In genomic region chr12:112151244-112151979, GRCm38 (mm10) we compare ENCODE assay signal across 8 mouse cellular contexts. TPM values are rescaled to one million over a fixed set of nuclear protein-coding genes. Genes with fewer than 3 reads are reported as not detected.
DNase-seq lines count a peak whose midpoint lies in the region; ATAC-seq and TF ChIP-seq lines count a peak whose summit lies in the region.

No protein-coding gene starts in this region.

- DNase-seq in Patski (ENCODE audit: low read depth, low spot score) = no peak
- peak; percentile 75 for DNase-seq in embryo, embryonic 10.5 days (ENCODE audit: low spot score)
- peak; percentile 84 for DNase-seq in kidney, adult 11 months
- DNase-seq in layer of hippocampus, postnatal 14 days (ENCODE audit: low spot score in 2 of 2) = no peak
- no peak for DNase-seq in T-cell, adult 2 months (ENCODE audit: low spot score)
- DNase-seq in right cerebral cortex, postnatal 25 days = no peak
- no peak for DNase-seq in cerebellum, postnatal 25 days

- H3K4me3 ChIP-seq in liver, embryonic 16.5 days (ENCODE audit: low read depth, low read length) = no peak overlapping the region

- no peaks in the 10 kb centered on the region for H3K36me3 ChIP-seq in liver, embryonic 16.5 days (ENCODE audit: control insufficient read depth, insufficient read depth)

- H3K4me1 ChIP-seq in liver, embryonic 16.5 days (ENCODE audit: control insufficient read depth, low read depth, low read length) = no peaks in the 10 kb centered on the region

- H3K9me3 ChIP-seq in liver, embryonic 16.5 days (replicated peaks; ENCODE audit: control insufficient read depth, low read length) = no peaks in the 10 kb centered on the region

- no peak overlapping the region for H3K9ac ChIP-seq in liver, embryonic 16.5 days (ENCODE audit: low read depth, low read length)

- H3K27ac ChIP-seq in liver, embryonic 16.5 days (ENCODE audit: low read length) = no peak overlapping the region

- no peaks in the 10 kb centered on the region for H3K27me3 ChIP-seq in Patski
- H3K27me3 ChIP-seq in liver, embryonic 16.5 days (ENCODE audit: control insufficient read depth, insufficient read depth, low read depth, low read length) = peaks cover 16% of the 10 kb centered on the region

- 42% methylated on average over 12 of the region's 12 CpGs for WGBS in liver, embryonic 16.5 days (ENCODE audit: insufficient replicate concordance)

- no peak overlapping the region for H3K4me2 ChIP-seq in liver, embryonic 16.5 days (ENCODE audit: low read depth, low read length)

- in situ Hi-C loops in Patski (cut with MboI; ENCODE audit: low pct_unique_long_range_greater_than_20kb) = no loop called here

- TF ChIP-seq CTCF in Patski (IDR thresholded peaks at IDR 0.05) = no peak

- peak; percentile 19 for ATAC-seq in Patski
- peak; percentile 37 for ATAC-seq in liver, embryonic 16.5 days (ENCODE audit: low read depth)

- CTCF ChIA-PET in Patski (lab: Charles Lee) = no interaction called here

- POLR2A ChIA-PET in Patski (lab: Charles Lee) = interaction anchor here (0.6 kb wide), 2 partner anchors 29 to 524 kb away, joined by 3 to 7 read pairs; no protein-coding TSS in a partner anchor

RNA-seq across cellular contexts. Expression of gene Kif26a, which starts 5.4 kb away (rescaled TPM):
- 13.5 TPM for polyA plus RNA-seq in Patski (2021)
- 0.21 and 0.27 TPM in 2 replicates for polyA plus RNA-seq in liver, embryonic 16.5 days (2015; fragmentation: Nextera tagmentation; extraction: Ambion mirVana)
- total RNA-seq in layer of hippocampus, postnatal 14 days (2021) = 1 to 10 TPM; 7.0 to 8.9 TPM

RNA-seq across cellular contexts. Expression of gene Aspg, which starts 44.9 kb away (rescaled TPM):
- polyA plus RNA-seq in Patski (2021) = 11.8 TPM
- polyA plus RNA-seq in liver, embryonic 16.5 days (2015; fragmentation: Nextera tagmentation; extraction: Ambion mirVana) = 0.28 and 0.30 TPM in 2 replicates
- 1 to 10 TPM; 4.2 to 4.7 TPM for total RNA-seq in layer of hippocampus, postnatal 14 days (2021)

Comparison
In these comparisons a context has a peak if more than half of its experiments do, and no peak if none do; other contexts are left out.
1. DNase-seq: peak in embryo, embryonic 10.5 days (single experiment) and kidney, adult 11 months (single experiment); none in Patski (single experiment), layer of hippocampus, postnatal 14 days (0 of 2), T-cell, adult 2 months (single experiment), right cerebral cortex, postnatal 25 days (single experiment) and cerebellum, postnatal 25 days (0 of 2).
2. RNA of gene Kif26a, which starts 5.4 kb away (polyA plus RNA-seq): 13.5 TPM in Patski (single experiment); 0.21 to 0.27 TPM in liver, embryonic 16.5 days; every median in the first group is over 10 times any median in the second.